Mouse (Mus musculus): ENCODE measurements around the gene E030018B13Rik. TPM values are rescaled to one million over a fixed set of nuclear protein-coding genes. Genes with fewer than 3 reads are reported as not detected.

Gene E030018B13Rik
- polyA plus RNA-seq, 1 experiment = not detected

- Histone ChIP-seq H3K27ac (ENCODE audit: insufficient read depth, low read length) (no peak overlapping the region), H3K4me3 (ENCODE audit: low read depth, low read length) (no peak overlapping the region), H3K9me3 (replicated peaks; ENCODE audit: control insufficient read depth, insufficient read depth, low read length, poor library complexity, severe bottlenecking) (no peaks in the 10 kb centered on the region), H3K36me3 (ENCODE audit: control insufficient read depth, insufficient read depth, low read length, poor library complexity, severe bottlenecking) (no peaks in the 10 kb centered on the region), H3K27me3 (ENCODE audit: control insufficient read depth, insufficient read depth, low read length, poor library complexity, severe bottlenecking) (no peaks in the 10 kb centered on the region), H3K9ac (ENCODE audit: low read depth, poor library complexity, severe bottlenecking) (no peak overlapping the region), H3K4me1 (ENCODE audit: control insufficient read depth, insufficient read depth, low read length) (peaks cover 14% of the 10 kb centered on the region)
- TF ChIP-seq POLR2A (IDR thresholded peaks at IDR 0.05; ENCODE audit: insufficient read depth, low read length) = no peak
- no peak for TF ChIP-seq EP300 (IDR thresholded peaks at IDR 0.05; ENCODE audit: insufficient read depth, low read depth, low read length)
- TF ChIP-seq CTCF (IDR thresholded peaks at IDR 0.05; ENCODE audit: low read depth, low read length) = no peak
Measured at GRCm38 (mm10) chr7:63924151-63924550, 7.5 kb downstream of the E030018B13Rik start.

- H3K36me3 ChIP-seq (ENCODE audit: control insufficient read depth, insufficient read depth, low read length, poor library complexity, severe bottlenecking) = no peaks in the 10 kb centered on the region
- no peak overlapping the region for H3K27ac ChIP-seq (ENCODE audit: insufficient read depth, low read length)
- no peak overlapping the region for H3K9ac ChIP-seq (ENCODE audit: low read depth, poor library complexity, severe bottlenecking)
- no peaks in the 10 kb centered on the region for H3K27me3 ChIP-seq (ENCODE audit: control insufficient read depth, insufficient read depth, low read length, poor library complexity, severe bottlenecking)
- peaks cover 12% of the 10 kb centered on the region for H3K4me1 ChIP-seq (ENCODE audit: control insufficient read depth, insufficient read depth, low read length)
- no peak overlapping the region for H3K4me3 ChIP-seq (ENCODE audit: low read depth, low read length)
- TF ChIP-seq EP300 (IDR thresholded peaks at IDR 0.05; ENCODE audit: insufficient read depth, low read depth, low read length) (no peak), CTCF (IDR thresholded peaks at IDR 0.05; ENCODE audit: low read depth, low read length) (no peak), POLR2A (IDR thresholded peaks at IDR 0.05; ENCODE audit: insufficient read depth, low read length) (no peak)
- no peaks in the 10 kb centered on the region for H3K9me3 ChIP-seq (replicated peaks; ENCODE audit: control insufficient read depth, insufficient read depth, low read length, poor library complexity, severe bottlenecking)
Measured at GRCm38 (mm10) chr7:63924747-63925412, 8.2 kb downstream of the E030018B13Rik start.

- Histone ChIP-seq H3K27ac (ENCODE audit: insufficient read depth, low read length) (no peak overlapping the region), H3K4me3 (ENCODE audit: low read depth, low read length) (no peak overlapping the region), H3K4me1 (ENCODE audit: control insufficient read depth, insufficient read depth, low read length) (peaks cover 11% of the 10 kb centered on the region), H3K9ac (ENCODE audit: low read depth, poor library complexity, severe bottlenecking) (no peak overlapping the region), H3K36me3 (ENCODE audit: control insufficient read depth, insufficient read depth, low read length, poor library complexity, severe bottlenecking) (no peaks in the 10 kb centered on the region), H3K9me3 (replicated peaks; ENCODE audit: control insufficient read depth, insufficient read depth, low read length, poor library complexity, severe bottlenecking) (no peaks in the 10 kb centered on the region), H3K27me3 (ENCODE audit: control insufficient read depth, insufficient read depth, low read length, poor library complexity, severe bottlenecking) (no peaks in the 10 kb centered on the region)
- TF ChIP-seq POLR2A (IDR thresholded peaks at IDR 0.05; ENCODE audit: insufficient read depth, low read length) = no peak
- no peak for TF ChIP-seq CTCF (IDR thresholded peaks at IDR 0.05; ENCODE audit: low read depth, low read length)
- no peak for TF ChIP-seq EP300 (IDR thresholded peaks at IDR 0.05; ENCODE audit: insufficient read depth, low read depth, low read length)
Measured at GRCm38 (mm10) chr7:63925413-63926360, 9.0 kb downstream of the E030018B13Rik start.

- TF ChIP-seq CTCF (IDR thresholded peaks at IDR 0.05; ENCODE audit: low read depth, low read length) (no peak), POLR2A (IDR thresholded peaks at IDR 0.05; ENCODE audit: insufficient read depth, low read length) (no peak), EP300 (IDR thresholded peaks at IDR 0.05; ENCODE audit: insufficient read depth, low read depth, low read length) (no peak)
- Histone ChIP-seq H3K27ac (ENCODE audit: insufficient read depth, low read length) (no peak overlapping the region), H3K9ac (ENCODE audit: low read depth, poor library complexity, severe bottlenecking) (no peak overlapping the region), H3K27me3 (ENCODE audit: control insufficient read depth, insufficient read depth, low read length, poor library complexity, severe bottlenecking) (no peaks in the 10 kb centered on the region), H3K4me1 (ENCODE audit: control insufficient read depth, insufficient read depth, low read length) (peaks cover 11% of the 10 kb centered on the region), H3K9me3 (replicated peaks; ENCODE audit: control insufficient read depth, insufficient read depth, low read length, poor library complexity, severe bottlenecking) (no peaks in the 10 kb centered on the region), H3K36me3 (ENCODE audit: control insufficient read depth, insufficient read depth, low read length, poor library complexity, severe bottlenecking) (no peaks in the 10 kb centered on the region), H3K4me3 (ENCODE audit: low read depth, low read length) (no peak overlapping the region)
Measured at GRCm38 (mm10) chr7:63926492-63926891, 9.8 kb downstream of the E030018B13Rik start.

GRCm38 (mm10) chr7:63927121-63927520 lies 10.5 kb downstream of the E030018B13Rik start:
- no peaks in the 10 kb centered on the region for H3K9me3 ChIP-seq (replicated peaks; ENCODE audit: control insufficient read depth, insufficient read depth, low read length, poor library complexity, severe bottlenecking)
- no peaks in the 10 kb centered on the region for H3K27me3 ChIP-seq (ENCODE audit: control insufficient read depth, insufficient read depth, low read length, poor library complexity, severe bottlenecking)
- no peaks in the 10 kb centered on the region for H3K36me3 ChIP-seq (ENCODE audit: control insufficient read depth, insufficient read depth, low read length, poor library complexity, severe bottlenecking)
- peaks cover 10% of the 10 kb centered on the region for H3K4me1 ChIP-seq (ENCODE audit: control insufficient read depth, insufficient read depth, low read length)
- H3K27ac ChIP-seq (ENCODE audit: insufficient read depth, low read length) = no peak overlapping the region
- no peak overlapping the region for H3K9ac ChIP-seq (ENCODE audit: low read depth, poor library complexity, severe bottlenecking)
- H3K4me3 ChIP-seq (ENCODE audit: low read depth, low read length) = no peak overlapping the region
- no peak for TF ChIP-seq EP300 (IDR thresholded peaks at IDR 0.05; ENCODE audit: insufficient read depth, low read depth, low read length)
- no peak for TF ChIP-seq CTCF (IDR thresholded peaks at IDR 0.05; ENCODE audit: low read depth, low read length)
- TF ChIP-seq POLR2A (IDR thresholded peaks at IDR 0.05; ENCODE audit: insufficient read depth, low read length) = no peak

All from ES-Bruce4 (cell line).